Mouse (Mus musculus) cerebellum, postnatal 10 days (tissue): ENCODE measurements around the gene Lrp4.

Experiments used
- DNase-seq, 2 experiments: peaks; one replicate each; pipeline ENCODE4 v3.0.0; 2021; ENCODE audit warnings: mixed read lengths in 2 of 2

The Lrp4 gene

GRCm38 (mm10) chr2:91492071-91492635 lies 34.8 kb downstream of the Lrp4 start:
- DNase-seq = peak; percentile 66 to 79

GRCm38 (mm10) chr2:91493981-91494380 lies 36.7 kb downstream of the Lrp4 start:
- DNase-seq = peak; percentile 56 to 67

- no peak for DNase-seq
These were observed 40.9 kb downstream of the Lrp4 start for GRCm38 (mm10) chr2:91498093-91498719.

GRCm38 (mm10) chr2:91508076-91508475 lies 50.8 kb downstream of the Lrp4 start:
- no peak for DNase-seq

- no peak for DNase-seq
These were observed 59.9 kb downstream of the Lrp4 start for GRCm38 (mm10) chr2:91517186-91517585.

- peak; percentile 96 to 97 for DNase-seq
These were observed 69.2 kb downstream of the Lrp4 start, which contains the start of gene Ckap5 for GRCm38 (mm10) chr2:91526294-91527146. Ckap5 (plus strand) TSS chr2:91526762.

- DNase-seq = peak in 1 of 2 experiments; percentile 56
These were observed 69.8 kb downstream of the Lrp4 start for GRCm38 (mm10) chr2:91527147-91527486.

GRCm38 (mm10) chr2:91537588-91538205 lies 80.4 kb downstream of the Lrp4 start:
- DNase-seq = peak; percentile 76 to 83
